Mouse (Mus musculus) frontal cortex, adult (tissue): ENCODE results near the gene Npnt.

Source experiments
- ATAC-seq: cut with Nextera tagmentation; 2 replicates; pipeline ENCODE4 v1.9.2; 2017; ENCODE audit warnings: mild to moderate bottlenecking, moderate library complexity, mixed read lengths; ENCODE audit not compliant: low TSS enrichment

Npnt gene

GRCm38 (mm10) chr3:132892481-132892880 is 57.6 kb downstream of the Npnt start:
- no peak for ATAC-seq

DNA sequence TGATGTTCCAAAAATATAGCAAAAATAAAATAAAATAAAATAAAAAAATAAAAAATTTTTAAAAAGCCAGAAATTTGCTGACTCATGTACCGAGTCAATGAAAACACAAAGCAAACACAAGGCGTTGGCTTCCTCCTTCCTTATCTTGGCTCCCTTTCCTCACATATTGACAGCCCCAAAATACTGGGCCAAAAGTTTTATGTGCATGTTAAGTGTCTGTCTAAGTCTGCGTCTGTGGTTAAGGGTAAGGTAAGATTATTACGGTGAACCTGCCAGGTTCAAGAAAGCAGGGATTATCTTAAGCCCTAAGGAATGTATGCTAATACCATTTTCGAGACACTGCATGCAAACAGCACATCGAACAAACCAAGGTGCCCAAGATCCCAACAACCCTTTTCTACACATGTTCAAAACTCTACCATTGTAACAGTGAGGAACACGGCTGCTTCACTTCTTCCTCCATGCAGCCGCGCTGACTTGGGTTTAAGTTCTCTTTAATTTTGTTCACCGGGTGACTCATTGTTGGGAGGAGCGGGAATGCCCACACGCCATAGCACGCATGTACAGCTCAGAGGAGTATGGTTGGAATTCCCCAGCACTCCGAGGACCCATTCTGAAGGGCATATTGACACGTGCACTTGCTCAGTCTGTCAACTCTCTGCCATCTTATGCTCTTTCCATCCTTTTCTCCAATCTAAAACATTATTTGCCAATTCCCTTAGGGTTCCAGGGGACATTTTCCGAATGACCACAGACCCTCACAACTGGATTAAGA is 62.8 kb downstream of the Npnt start:
- no peak for ATAC-seq

DNA sequence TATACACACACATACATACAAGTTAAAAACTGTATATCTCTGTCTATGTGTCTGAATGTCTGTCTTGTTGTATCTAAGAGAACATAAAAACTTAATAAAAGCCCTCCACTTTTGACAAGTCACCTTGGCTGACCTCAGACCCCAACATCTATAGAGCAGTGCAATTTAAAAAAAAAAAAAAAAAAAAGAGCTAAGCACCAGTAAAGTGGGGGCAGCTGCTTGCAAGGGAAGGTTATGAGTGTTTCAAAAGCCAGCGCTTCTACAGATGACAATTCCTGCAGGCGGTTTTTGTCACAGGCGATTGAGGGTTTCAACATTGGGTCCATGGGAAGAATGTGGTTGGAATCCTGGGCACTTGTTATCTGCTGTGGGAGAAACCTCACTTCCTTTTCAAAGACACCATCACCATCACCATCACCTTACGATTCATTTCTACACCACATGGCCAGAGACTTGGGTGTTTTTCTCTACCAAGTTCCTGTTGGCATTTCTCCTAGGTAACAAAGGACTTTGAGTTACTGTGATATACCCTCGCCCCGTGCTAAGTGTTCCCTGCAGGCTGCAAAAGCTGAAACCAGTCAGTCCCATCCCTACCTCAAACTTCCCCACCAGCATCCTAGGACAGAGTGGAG is 63.6 kb downstream of the Npnt start:
- no peak for ATAC-seq

DNA sequence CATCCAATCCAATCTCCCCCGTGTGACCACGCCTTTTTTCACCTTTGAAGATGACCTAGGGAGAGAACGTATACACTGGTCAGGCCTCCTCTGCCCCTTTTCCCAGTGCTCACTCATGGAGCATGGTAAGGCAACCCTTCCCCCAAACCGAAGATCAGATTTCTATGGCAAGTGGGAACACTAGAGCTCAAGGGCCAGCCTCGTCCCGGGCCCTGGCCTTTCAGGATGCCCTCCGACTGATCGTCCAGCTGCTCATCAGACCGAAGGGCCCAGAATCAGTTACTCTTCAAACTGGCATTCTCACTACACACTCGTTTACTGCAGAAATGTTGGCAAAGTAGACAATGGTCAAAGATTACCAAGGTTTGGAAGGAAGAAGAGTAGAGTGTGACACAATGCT is 65.6 kb downstream of the Npnt start:
- no peak for ATAC-seq

GRCm38 (mm10) chr3:132883256-132883655 is 66.8 kb downstream of the Npnt start:
- no peak for ATAC-seq

- ATAC-seq = peak; percentile 53
Observed at GRCm38 (mm10) chr3:132880826-132881225, 69.3 kb downstream of the Npnt start.

DNA sequence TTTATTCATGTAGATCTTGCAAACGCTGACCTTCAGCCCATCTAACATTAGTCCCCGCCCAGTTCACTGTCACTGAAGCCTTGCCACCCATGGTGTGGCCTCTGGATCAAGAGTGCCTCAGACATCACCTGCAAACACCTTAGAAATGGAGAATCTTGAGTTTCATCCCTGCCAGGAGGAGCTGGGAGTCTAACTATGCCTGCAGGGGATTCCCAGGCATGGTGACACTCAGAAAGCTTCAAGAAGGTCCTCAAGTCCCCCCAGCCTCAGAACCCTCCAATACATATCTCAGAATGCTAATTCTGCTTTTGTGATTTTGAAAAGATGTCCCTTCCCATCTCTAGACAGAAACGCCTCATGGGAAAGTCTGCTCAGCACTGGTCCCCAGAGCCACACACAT is 69.7 kb downstream of the Npnt start:
- 0 out of 2 replicates have a peak, but pooled peaks have one; percentile 11 for ATAC-seq

- ATAC-seq = no peak
Observed at GRCm38 (mm10) chr3:132876933-132877676, 73.0 kb downstream of the Npnt start.

DNA sequence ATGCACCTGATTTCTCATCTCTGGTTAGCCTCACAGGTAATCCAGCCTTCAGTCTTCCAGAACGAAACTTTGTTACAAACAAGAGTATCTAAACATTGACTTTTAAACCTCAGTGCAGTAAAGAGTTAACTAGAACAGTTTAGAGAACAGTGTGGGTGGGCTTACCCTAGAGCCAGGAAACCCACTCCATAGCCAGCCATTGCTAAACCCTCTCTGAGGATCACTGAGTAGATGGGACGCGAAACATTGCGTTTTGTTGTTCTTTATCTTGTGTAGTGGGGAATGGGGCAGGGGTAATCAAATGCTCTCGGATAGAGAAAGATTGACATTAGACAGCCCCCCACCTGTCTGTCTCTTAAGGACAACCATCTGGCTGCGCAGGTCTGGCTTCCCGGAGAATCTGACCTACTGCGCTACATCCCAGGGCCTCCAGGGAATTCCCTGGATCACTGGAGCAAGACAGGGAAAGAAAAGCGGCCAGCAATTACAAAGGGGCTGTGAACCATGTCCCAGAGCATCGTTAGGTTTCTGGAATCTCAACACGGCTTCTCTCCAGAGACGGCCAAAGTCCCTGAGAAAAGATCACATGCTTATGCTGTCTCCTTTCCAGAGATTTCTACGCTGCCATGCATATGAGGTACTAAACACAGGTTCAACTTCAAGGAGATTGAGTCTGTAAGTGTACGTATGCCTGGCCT is 73.9 kb downstream of the Npnt start:
- ATAC-seq = no peak

GRCm38 (mm10) chr3:132873251-132873650 is 76.8 kb downstream of the Npnt start:
- ATAC-seq = no peak

- no peak for ATAC-seq
Observed at GRCm38 (mm10) chr3:132871318-132871904, 78.7 kb downstream of the Npnt start.

DNA sequence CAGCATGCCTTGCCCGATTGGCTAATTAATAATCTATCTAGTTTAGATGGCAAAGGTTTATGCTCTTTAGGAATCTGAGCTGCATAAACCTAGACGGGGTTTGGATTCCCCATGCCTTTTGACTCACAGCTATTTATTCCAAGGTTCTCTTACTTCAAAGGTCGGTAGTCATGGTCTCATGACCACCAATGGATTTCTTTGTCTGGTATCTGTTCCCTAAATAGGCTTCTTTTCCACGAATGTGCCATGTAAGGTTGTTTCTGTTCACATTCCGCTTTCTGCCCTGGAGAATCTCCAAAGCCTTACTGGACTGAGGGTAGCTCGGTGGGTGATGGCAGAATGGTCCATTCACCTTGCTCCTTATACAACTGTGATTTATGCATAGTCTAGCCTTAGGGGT is 80.0 kb downstream of the Npnt start:
- peak; percentile 36; the same call in 1 of the 2 replicates for ATAC-seq

GRCm38 (mm10) chr3:132868838-132869237 is 81.3 kb downstream of the Npnt start:
- ATAC-seq = no peak

DNA sequence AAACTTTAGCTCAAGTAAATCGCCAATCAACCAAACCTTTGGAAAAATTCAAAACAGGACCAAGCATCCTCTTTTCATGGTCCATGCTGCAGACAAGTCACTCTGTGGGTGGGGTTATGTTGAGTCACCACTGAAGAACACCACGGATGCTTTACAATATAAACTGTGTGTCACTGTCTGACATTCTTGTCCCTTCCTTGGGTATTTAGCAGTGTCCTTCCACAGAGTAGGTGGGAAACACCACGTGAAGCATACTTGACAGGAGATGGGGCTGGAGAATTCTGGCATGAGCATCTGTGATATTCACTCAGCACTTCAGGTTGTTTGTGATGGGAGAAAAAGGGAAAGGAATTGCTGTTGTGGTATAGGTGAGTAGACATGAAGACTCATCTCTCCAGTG is 83.1 kb downstream of the Npnt start:
- no peak for ATAC-seq

DNA sequence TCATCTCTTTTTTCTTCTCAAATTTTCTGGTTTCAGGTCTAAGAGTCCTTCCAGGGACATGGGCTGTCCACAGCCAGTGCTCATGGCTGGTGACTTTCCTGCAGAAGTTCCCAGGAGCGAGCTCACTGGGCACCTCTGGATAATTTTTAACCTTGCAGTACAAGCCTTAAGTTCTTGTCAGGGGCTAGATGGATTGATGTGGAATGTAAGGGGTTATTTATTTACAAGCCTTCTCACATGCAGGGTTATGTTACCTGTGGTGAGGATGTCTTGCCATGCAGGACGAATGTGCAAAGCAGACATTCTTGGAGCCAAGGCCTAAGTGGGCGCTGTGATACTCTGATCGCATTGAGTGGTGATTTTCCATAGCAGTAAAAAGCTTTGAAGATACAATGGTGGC is 84.5 kb downstream of the Npnt start:
- ATAC-seq = no peak

DNA sequence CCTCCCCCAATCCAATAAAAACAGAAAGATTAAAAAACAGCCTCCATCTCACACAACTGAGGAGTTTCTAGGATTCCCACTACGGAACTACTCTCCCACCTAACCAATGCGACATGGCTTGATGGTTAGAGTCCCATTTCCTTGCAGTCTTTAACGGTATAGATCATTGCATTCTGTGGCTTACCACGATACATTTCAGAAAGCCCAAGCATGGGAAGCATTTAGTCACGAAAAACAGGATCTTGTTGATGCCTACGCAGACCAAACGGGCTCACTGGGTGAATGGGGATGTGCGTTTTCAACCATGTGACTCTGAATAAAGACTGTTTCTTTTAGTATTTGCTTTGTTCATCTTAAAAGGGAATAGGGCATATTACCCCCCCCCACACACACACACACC is 85.1 kb downstream of the Npnt start:
- peak; percentile 36 for ATAC-seq

DNA sequence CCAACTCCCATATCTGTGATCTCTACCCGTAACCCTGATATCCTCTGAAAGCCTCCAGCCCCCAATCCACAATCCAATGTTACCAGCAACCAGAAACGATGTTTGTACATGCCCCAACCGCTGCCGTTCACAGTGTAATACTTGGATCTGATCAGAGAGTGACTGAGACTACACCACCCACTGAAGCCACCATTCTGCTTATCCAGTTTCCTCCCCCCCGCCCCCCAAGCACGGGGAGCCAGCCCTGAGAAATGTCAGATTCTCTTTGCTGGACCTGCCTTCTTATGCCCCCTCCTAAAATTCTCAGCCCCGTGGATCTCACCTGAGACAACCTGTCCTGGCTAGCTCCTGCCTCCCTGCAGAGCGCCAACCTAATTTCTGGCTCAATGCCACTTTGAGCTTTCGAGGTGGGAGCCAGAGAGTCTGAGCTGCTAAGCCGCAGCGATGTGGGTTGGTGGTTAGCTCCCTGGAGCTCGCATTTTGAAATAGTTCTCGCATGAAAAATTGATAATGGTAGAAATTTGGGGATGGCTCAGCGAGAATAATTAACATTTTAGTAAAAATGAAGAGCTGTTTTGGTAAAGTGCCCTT is 85.7 kb downstream of the Npnt start:
- ATAC-seq = peak; percentile 62

- ATAC-seq = no peak; the same call in none of the 2 replicates
Observed at GRCm38 (mm10) chr3:132863843-132864242, 86.2 kb downstream of the Npnt start.

- no peak for ATAC-seq
Observed at GRCm38 (mm10) chr3:132860796-132861195, 89.3 kb downstream of the Npnt start.

DNA sequence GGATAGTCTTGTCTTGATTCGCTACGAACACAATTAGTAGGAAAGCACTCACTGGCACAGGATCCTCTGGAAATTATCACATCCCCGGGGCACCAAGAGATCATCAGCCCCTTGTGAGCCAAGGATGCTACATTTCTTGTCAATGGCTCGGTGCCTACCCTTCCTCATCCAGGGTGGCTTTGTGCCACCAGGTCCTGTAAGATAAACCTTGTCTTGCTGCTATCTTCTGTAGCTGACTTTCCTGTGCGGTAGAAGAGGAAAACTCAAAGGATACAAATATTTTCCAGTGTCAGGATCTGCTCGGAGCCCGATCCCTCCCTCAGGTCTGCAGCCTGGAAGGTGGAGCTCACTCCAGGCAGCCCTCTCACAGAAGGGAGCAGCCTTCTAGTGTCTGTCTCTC is 90.5 kb downstream of the Npnt start:
- ATAC-seq = no peak

DNA sequence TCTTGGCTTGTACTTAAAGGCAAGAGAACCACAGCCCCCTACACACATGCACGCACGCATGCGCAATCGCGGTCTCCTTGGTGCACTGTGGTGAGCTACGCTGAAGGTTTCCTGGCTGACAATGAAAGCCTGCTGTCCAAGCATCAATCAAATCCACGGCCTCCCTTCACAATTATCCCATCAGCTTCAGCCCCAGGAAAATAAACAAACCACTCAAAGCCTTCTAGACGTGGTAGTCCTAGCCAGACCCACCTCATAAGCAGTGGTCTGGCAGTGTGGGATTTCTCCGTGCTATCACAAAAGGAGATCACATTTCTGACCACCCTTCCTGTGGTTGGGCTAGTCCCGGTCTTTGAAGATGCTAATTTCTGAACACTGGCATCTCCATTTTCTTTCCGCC is 91.2 kb downstream of the Npnt start:
- ATAC-seq = no peak
